Mouse (Mus musculus) T-helper 17 cell (primary cell): ENCODE measurements around the gene Nfia.

Experiments
- in situ Hi-C, 2 experiments: fragments of 300-600 bp; cut with MboI, MseI; formaldehyde crosslinking; loops; 1 replicate in 1 of 2; 2 replicates in 1 of 2; pipeline ENCODE4 v1.15.1; 2025; ENCODE audit warnings: high pct_unique_total_duplicates in 2 of 2

Nfia gene

GRCm38 (mm10) chr4:98050003-98050620 is 277.6 kb downstream of the Nfia start:
- in situ Hi-C loops: no loop called here

GRCm38 (mm10) chr4:98050781-98051180 is 278.2 kb downstream of the Nfia start:
- in situ Hi-C loops: no loop called here

GRCm38 (mm10) chr4:98051326-98051725 is 278.8 kb downstream of the Nfia start:
- in situ Hi-C loops: no loop called here

- in situ Hi-C loops: no loop called here
Observed at GRCm38 (mm10) chr4:98055036-98055435, 282.5 kb downstream of the Nfia start.

- in situ Hi-C loops: no loop called here
Observed at GRCm38 (mm10) chr4:98056396-98057020, 284.0 kb downstream of the Nfia start.

GRCm38 (mm10) chr4:98057246-98057645 is 284.7 kb downstream of the Nfia start:
- in situ Hi-C loops: no loop called here

- in situ Hi-C loops: no loop called here
Observed at GRCm38 (mm10) chr4:98057721-98058120, 285.2 kb downstream of the Nfia start.

GRCm38 (mm10) chr4:98058182-98058581 is 285.6 kb downstream of the Nfia start:
- in situ Hi-C loops: no loop called here

GRCm38 (mm10) chr4:98060601-98061000 is 288.1 kb downstream of the Nfia start:
- in situ Hi-C loops: no loop called here

- in situ Hi-C loops: no loop called here
Observed at GRCm38 (mm10) chr4:98061086-98061485, 288.6 kb downstream of the Nfia start.

GRCm38 (mm10) chr4:98063280-98063679 is 290.7 kb downstream of the Nfia start:
- in situ Hi-C loops: no loop called here

GRCm38 (mm10) chr4:98076106-98076505 is 303.6 kb downstream of the Nfia start:
- in situ Hi-C loops: loop anchor here in 1 of 2 experiments (10.0 kb wide), 1 partner anchor 631 kb away; no protein-coding TSS in a partner anchor

- in situ Hi-C loops: loop anchor here in 1 of 2 experiments (10.0 kb wide), 1 partner anchor 632 kb away; no protein-coding TSS in a partner anchor
Observed at GRCm38 (mm10) chr4:98076624-98077023, 304.1 kb downstream of the Nfia start.

GRCm38 (mm10) chr4:98080586-98080985 is 308.1 kb downstream of the Nfia start:
- in situ Hi-C loops: no loop called here

- in situ Hi-C loops: no loop called here
Observed at GRCm38 (mm10) chr4:98081962-98082361, 309.4 kb downstream of the Nfia start.

GRCm38 (mm10) chr4:98082512-98082911 is 310.0 kb downstream of the Nfia start:
- in situ Hi-C loops: no loop called here

GRCm38 (mm10) chr4:98085060-98085459 is 312.5 kb downstream of the Nfia start:
- in situ Hi-C loops: no loop called here

GRCm38 (mm10) chr4:98086976-98087375 is 314.4 kb downstream of the Nfia start:
- in situ Hi-C loops: no loop called here

- in situ Hi-C loops: no loop called here
Observed at GRCm38 (mm10) chr4:98089985-98090384, 317.5 kb downstream of the Nfia start.

- in situ Hi-C loops: no loop called here
Observed at GRCm38 (mm10) chr4:98090586-98090985, 318.1 kb downstream of the Nfia start.

GRCm38 (mm10) chr4:98091368-98091827 is 318.9 kb downstream of the Nfia start:
- in situ Hi-C loops: no loop called here

- in situ Hi-C loops: no loop called here
Observed at GRCm38 (mm10) chr4:98091901-98092472, 319.5 kb downstream of the Nfia start.
